Mouse (Mus musculus) urinary bladder, postnatal 4 days (tissue): ENCODE data around the gene Prmt1.

Experiments used
- DNase-seq, 2 experiments: peaks; one replicate each; pipeline ENCODE4 v3.0.0; 2021 to 2022; ENCODE audit warnings: low spot score in 2 of 2

Prmt1 gene

DNA sequence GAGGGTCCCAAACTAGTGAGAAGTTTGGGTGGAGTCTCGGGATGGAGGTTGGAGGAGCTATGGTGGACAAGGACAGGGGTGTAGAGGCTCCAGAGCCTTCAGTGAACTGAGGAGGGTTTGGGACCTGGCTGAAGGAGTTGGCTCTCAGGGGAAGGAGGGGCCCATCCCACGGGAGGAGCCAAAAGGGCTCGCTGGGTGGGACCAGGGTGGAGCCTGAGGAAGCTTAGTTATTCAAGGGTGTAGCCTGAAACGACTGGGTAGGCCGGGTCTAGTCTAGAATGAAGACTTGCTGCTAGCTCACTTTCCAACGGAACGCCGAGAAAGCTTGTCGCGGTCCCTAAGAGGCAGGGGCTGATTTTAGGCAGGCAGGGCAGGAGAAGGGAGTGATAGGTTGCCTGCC, 34.4 kb downstream of the Prmt1 start:
- peak; percentile 71 to 75 for DNase-seq

- no peak for DNase-seq
Measured at GRCm38 (mm10) chr7:44949922-44950321, 36.4 kb downstream of the Prmt1 start.

DNA sequence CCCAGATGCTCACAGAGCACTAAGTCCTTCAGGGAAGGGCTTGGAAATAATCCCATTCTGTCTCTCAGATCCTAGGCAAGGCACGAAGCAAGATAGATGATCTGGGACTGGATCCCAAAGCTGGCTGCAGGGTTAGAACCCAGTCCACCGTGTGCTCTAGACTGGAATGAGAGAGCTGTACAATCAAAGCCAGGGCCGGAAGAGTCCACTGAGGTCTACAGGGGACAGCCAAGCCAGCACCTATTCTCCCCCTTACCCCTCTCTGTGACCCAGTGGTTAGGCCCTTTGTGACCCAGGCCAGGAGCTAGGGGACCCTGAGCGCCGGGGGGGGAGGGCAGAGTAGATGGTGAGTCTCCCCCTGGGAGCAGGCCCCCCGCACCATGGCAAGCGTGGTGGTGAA, 43.5 kb downstream of the Prmt1 start, which contains the start of gene Tsks:
TSS of gene Tsks (plus strand) at position 301 of the 400 bp plus-strand sequence.
- no peak for DNase-seq

DNA sequence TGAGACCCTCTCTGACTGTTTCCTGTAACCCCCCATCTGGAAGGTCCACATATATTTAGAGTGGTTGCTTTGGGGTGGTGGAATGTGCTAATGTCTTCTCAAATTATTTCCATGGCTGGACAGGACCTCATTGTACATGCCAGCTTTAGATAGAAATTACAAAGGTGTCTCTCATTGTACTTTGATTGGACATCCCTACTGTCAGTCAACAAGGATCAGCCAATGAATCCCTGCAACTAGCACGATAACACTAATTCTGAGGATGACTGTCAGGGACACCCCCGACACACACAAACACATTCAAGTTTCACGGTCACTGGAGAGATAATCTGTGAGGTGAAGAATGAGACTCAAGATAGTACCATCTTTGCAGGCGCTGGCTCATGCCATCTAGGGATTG, 47.7 kb downstream of the Prmt1 start:
- DNase-seq: no peak

DNA sequence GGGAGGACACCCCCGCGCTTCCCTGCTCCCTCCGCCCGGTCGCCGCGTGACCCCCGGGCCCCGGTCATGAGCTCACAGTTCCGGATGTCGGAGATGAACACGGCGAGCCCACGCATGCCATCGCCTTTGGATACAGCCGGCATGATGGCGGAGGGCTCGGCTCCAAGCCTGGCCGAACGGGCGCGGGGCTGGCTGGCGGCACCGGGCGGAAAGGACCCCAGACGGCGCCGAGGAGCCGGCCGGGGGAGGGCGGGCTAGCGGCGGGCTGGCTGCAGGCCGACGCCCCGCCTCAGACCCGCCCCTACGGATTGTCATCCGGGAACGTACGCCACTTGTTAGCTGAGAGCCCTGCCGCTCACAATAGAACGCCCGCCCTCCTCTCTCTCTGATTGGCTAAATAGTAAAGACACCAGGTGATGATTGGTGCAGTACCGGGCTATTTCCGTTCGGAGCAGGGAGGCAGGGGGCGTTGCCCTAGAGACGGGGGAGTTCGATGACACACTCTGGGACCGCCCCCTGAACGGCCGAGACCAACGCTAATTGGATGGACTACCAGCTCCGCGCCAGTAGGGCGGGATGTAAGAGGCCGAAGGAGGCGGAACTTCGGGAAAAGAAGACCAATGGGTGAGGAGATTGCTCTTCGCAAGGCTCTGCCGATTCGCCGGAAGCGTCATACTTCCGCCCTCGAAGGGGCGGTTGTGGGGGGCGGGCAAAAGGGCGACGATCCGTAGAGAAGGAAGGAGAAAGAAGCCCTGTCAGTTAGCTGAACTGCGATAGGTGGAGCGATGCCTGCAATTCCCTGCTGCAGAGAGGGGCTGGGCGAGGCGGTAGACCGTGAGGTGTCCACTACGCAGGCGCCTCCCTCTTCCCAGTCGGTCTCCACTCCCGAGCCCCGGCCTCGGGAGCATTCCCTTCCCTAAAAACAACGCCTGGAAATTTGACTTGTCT, 56.9 kb downstream of the Prmt1 start, which contains the start of gene Ap2a1:
TSS of gene Ap2a1 (minus strand) at position 293 of the 948 bp plus-strand sequence.
- peak; percentile 99 to 100 for DNase-seq

DNA sequence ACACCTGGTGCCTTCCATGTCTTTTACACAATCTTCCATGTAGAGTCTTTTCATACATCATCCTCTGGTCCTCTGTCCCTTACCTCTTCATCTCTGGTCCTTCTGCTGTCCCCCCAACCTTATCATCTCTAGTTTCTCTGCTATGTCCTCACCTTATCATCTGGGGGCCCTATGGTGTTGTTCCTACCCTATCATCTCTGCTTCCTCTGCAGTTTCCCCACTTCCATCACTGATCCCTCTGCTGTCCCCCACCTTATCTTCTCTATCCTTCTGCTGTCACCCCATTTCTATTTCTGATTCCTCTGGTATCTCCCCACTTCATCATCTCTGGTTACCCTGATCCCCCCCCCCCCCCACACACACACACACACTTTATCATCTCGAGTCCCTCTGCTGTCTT, 57.8 kb downstream of the Prmt1 start:
- no peak for DNase-seq
